Comparison of ENCODE assay signal across 28 mouse cellular contexts in the genomic region with DNA sequence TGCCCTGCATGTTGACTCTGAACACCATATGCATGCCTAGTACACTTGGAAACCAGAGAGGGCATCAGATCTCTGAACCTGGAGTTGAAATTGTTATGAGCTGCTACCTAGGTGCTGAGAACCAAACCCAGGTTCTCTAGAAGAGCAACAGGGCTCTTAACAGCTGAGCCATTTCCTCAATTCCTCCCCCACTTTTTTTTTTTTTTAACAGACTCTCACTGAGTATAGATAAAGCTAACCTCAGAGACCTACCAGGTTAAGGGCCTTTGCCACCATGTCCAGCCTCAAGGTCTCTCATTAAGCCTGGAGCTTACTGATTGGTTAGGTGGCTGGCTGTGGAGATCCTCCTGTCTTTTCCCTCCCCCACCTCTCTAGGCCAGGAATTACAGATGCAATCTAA.
"Had no signal": no experiment of that assay in that cellular context is flagged by ENCODE, and none has a peak within 500 bp of the region (broad histone marks: within the 10 kb centered on the region; RNA-seq: fewer than 3 reads in every experiment).

No protein-coding gene starts in this region.

- DNase-seq: left cerebral cortex, postnatal 4 days; liver; liver, embryonic 13.5 days; liver, postnatal 0 days; lung, adult 18-20 months; lung, adult 2 months; lung, embryonic 14.5 days; lung, postnatal 10 days; lung, postnatal 14 days; lung, postnatal 36 days; lung, postnatal 4 days; midbrain, embryonic 14.5 days had no signal

- H3K4me3 ChIP-seq: limb, embryonic 10.5 days; limb, embryonic 12.5 days; limb, embryonic 13.5 days; limb, embryonic 15.5 days; liver, embryonic 12.5 days; liver, embryonic 13.5 days; liver, embryonic 15.5 days; lung, embryonic 15.5 days; megakaryocyte, embryonic 14.5 days; midbrain, embryonic 10.5 days; midbrain, embryonic 12.5 days; midbrain, embryonic 13.5 days; midbrain, embryonic 15.5 days; myocyte; neural tube, embryonic 12.5 days had no signal

- H3K9me3 ChIP-seq: limb, embryonic 10.5 days; limb, embryonic 12.5 days; limb, embryonic 15.5 days; liver, embryonic 12.5 days; liver, embryonic 13.5 days; liver, embryonic 15.5 days; lung, embryonic 15.5 days; midbrain, embryonic 10.5 days; midbrain, embryonic 12.5 days; midbrain, embryonic 13.5 days; midbrain, embryonic 15.5 days; neural tube, embryonic 12.5 days had no signal

- H3K27me3 ChIP-seq: limb, embryonic 12.5 days; limb, embryonic 15.5 days; liver, embryonic 13.5 days; lung, embryonic 15.5 days; neural tube, embryonic 12.5 days had no signal

- H3K27ac ChIP-seq: limb, embryonic 10.5 days; limb, embryonic 12.5 days; limb, embryonic 13.5 days; limb, embryonic 15.5 days; liver, embryonic 12.5 days; liver, embryonic 13.5 days; liver, embryonic 14.5 days; liver, embryonic 15.5 days; lung, embryonic 15.5 days; macrophage; midbrain, embryonic 10.5 days; midbrain, embryonic 12.5 days; midbrain, embryonic 13.5 days; midbrain, embryonic 15.5 days; neural tube, embryonic 12.5 days had no signal

- H3K36me3 ChIP-seq: limb, embryonic 10.5 days; limb, embryonic 12.5 days; limb, embryonic 13.5 days; limb, embryonic 15.5 days; liver, embryonic 12.5 days; liver, embryonic 13.5 days; liver, embryonic 15.5 days; lung, embryonic 15.5 days; midbrain, embryonic 10.5 days; midbrain, embryonic 12.5 days; midbrain, embryonic 13.5 days; midbrain, embryonic 15.5 days; neural tube, embryonic 12.5 days had no signal

- H3K9ac ChIP-seq: limb, embryonic 12.5 days; limb, embryonic 13.5 days; limb, embryonic 15.5 days; liver, embryonic 12.5 days; liver, embryonic 13.5 days; liver, embryonic 14.5 days; liver, embryonic 15.5 days; liver, postnatal 0 days; lung, embryonic 14.5 days; lung, embryonic 15.5 days; midbrain, embryonic 12.5 days; midbrain, embryonic 13.5 days; midbrain, embryonic 15.5 days; neural tube, embryonic 12.5 days had no signal

- H3K4me1 ChIP-seq: liver, embryonic 12.5 days; liver, embryonic 13.5 days; liver, embryonic 15.5 days; lung, embryonic 15.5 days; megakaryocyte, embryonic 14.5 days; neural tube, embryonic 12.5 days had no signal
